Mouse (Mus musculus): Measurements from ENCODE around the gene Tm9sf4. TPM values are rescaled to one million over a fixed set of nuclear protein-coding genes. Genes with fewer than 3 reads are reported as not detected.

Tm9sf4 gene
- polyA plus RNA-seq, 1 experiment from 2014 or later: 54.6 TPM

DNA sequence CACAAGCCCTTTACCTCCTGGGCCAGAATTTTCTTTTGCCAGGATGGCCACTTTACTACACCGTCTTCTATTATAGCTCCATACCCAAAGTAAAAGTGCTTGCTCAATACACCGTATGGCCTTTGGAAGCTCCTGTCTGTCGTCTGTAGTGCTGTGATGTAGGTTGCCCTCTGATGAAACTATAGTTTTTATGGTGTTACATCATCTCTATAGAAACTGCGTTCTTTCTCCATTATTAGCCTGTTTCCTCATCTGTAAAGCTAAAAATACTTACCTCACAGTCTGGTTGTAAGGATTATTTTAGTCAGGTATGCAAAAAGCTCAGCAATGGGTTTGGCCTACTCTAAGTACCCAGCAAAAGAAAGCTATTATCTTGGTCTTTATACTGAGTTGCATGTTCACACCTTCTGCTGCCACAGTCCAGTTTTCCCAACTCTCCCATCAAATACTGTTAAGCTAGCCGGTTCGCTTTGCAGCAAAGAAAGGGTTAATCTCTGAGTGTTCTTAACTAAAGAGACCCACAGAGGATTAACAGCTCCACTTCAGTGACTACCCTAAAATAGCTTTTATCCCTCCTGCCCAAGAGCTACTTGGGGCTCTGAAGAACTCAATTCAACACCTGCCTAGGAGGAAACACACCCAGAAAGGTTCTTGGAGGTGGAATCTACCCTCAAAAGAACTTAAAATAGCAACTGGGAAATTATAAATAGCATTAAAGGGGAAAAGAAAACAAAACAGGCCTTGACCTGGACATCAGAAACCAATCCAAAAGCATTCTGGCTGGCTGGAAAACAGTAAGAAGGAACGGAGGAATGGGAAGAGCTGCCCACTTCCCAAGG lies 78.1 kb downstream of the Tm9sf4 start:
- Histone ChIP-seq H3K36me3 (peaks cover 17% of the 10 kb centered on the region), H3K4me1 (replicated peaks) (peaks cover 45% of the 10 kb centered on the region)

DNA sequence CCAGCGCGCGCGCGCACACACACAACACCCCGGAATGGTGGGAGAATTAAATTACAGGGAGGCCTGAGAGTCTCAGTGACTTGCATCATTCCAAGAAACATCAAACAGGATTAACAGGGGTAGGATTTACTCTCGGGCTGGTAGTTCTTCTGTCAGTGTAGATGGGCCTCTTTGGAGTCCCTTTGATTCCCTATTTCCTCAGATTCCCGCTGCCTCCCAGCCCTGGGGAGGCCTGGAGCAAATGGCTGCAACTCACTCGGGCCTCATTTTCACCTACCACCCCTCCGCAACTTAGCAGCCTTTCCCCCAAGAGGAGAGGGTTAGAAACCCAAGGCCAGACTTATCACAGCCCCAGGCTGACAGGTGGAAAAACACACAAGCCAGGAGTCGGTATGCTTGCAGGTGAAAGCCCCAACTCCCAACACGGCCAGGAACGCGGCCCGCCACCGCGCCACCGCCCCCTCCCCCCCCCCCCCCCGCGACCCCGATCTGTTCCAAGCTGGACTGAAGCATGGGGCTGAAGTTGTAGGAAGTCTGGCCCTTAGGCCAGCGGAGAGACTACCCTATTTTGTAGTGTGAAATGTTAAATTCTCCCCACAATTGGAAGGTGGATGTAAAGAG lies 78.9 kb downstream of the Tm9sf4 start:
- Histone ChIP-seq H3K4me3 (peak overlapping the region; percentile 97), H3K4me1 (replicated peaks) (peaks cover 45% of the 10 kb centered on the region), H3K9ac (peak overlapping the region; percentile 100), H3K36me3 (peaks cover 10% of the 10 kb centered on the region), H3K4me2 (peak overlapping the region; percentile 83), H3K27ac (peak overlapping the region; percentile 96), H3K27me3 (no peaks in the 10 kb centered on the region), H3K9me3 (replicated peaks) (no peaks in the 10 kb centered on the region)
- ATAC-seq (replicated peaks; ENCODE audit: insufficient number of reproducible peaks, insufficient read depth, low FRiP score, low read depth): no peak
- WGBS: 2% methylated on average over 22 of the region's 22 CpGs

More for the DNA sequence above, 78.1 kb downstream of the Tm9sf4 start:
- H3K9me3 ChIP-seq (replicated peaks): no peaks in the 10 kb centered on the region
- H3K27me3 ChIP-seq: no peaks in the 10 kb centered on the region
- peak overlapping the region; percentile 96 for H3K27ac ChIP-seq
- peak overlapping the region; percentile 97 for H3K4me3 ChIP-seq
- peak overlapping the region; percentile 100 for H3K9ac ChIP-seq
- ATAC-seq (replicated peaks; ENCODE audit: insufficient number of reproducible peaks, insufficient read depth, low FRiP score, low read depth): no peak
- WGBS: 43% methylated on average over 7 of the region's 7 CpGs
- H3K4me2 ChIP-seq: peak overlapping the region; percentile 83

- Histone ChIP-seq H3K27me3 (no peaks in the 10 kb centered on the region), H3K27ac (peak overlapping the region; percentile 96), H3K9ac (peak overlapping the region; percentile 100), H3K9me3 (replicated peaks) (no peaks in the 10 kb centered on the region), H3K36me3 (peaks cover 7% of the 10 kb centered on the region), H3K4me3 (peak overlapping the region; percentile 97), H3K4me2 (peak overlapping the region; percentile 83), H3K4me1 (replicated peaks) (peaks cover 45% of the 10 kb centered on the region)
- under 1% methylated on average over 33 of the region's 33 CpGs for WGBS
- ATAC-seq (replicated peaks; ENCODE audit: insufficient number of reproducible peaks, insufficient read depth, low FRiP score, low read depth): peak; percentile 32
These were observed 79.7 kb downstream of the Tm9sf4 start for GRCm38 (mm10) chr2:153240701-153241235.

DNA sequence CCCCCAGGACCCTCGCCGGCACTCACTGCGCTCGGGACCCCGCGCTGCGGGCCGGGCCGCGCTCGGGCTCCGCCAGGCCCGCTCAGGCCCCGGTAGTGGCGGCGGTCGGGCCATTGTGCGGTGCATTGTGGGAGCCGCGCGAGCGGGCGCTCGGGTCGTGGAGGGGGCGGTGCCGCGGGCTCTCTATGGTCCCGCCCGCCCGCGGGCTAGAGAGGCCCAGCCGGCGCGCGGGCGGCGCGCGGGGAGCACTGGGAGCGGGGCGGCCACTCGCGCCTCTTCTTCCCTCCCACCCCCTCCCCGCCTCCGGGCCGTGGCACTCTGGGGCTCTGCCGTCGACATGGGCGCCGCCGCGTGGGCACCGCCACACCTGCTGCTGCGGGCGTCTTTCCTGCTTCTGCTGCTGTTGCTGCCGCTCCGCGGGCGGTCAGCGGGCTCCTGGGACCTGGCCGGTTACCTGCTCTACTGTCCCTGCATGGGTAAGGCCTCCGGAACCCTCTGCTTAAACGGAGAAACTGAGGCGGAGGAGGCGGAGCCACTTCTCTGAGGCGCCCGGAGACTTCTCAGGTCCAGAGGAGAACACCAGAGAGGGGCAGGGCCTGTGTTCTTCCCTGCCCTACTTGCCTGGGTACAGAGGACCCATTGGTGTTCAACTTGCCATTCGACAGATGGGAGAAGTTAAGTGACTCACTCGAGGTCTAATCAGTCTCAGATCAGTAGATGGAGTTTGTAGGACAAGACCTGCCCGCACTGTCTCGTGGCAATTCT lies 80.3 kb downstream of the Tm9sf4 start, which contains the start of the genes Plagl2 and Pofut1:
Plagl2 (minus strand) TSS at position 177 of the 765 bp plus-strand sequence.
Pofut1 (plus strand) TSS at position 284 of the 765 bp plus-strand sequence.
- Histone ChIP-seq H3K9me3 (replicated peaks) (no peaks in the 10 kb centered on the region), H3K4me1 (replicated peaks) (peaks cover 44% of the 10 kb centered on the region), H3K27ac (peak within 1 kb of the TSS; percentile 96), H3K9ac (peak within 1 kb of the TSS; percentile 100), H3K4me3 (peak within 1 kb of the TSS; percentile 97), H3K4me2 (peak within 1 kb of the TSS; percentile 83), H3K36me3 (peaks cover 5% of the 10 kb centered on the region; the same call in 1 of the 2 replicates), H3K27me3 (no peaks in the 10 kb centered on the region)
- WGBS: under 1% methylated on average over 67 of the region's 72 CpGs
- ATAC-seq (replicated peaks; ENCODE audit: insufficient number of reproducible peaks, insufficient read depth, low FRiP score, low read depth): peak; percentile 97

DNA sequence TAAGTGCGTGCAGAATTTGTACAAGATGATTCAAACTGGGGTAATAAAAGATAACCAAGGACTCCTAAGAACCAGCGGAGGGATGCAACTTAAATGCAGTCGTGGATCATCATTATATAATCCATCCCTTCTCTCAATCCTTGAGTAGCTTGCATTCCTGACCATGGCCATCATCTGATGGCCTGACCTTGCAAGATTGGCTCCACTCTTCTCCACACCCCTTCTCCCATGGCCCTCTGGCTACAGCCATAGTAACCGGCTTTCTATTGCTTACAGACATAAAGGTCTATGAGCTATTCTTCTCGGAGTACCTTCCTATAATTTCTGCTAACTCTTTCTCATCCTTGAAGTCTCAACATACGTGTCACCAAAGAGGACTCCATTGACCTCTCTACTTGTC lies 81.1 kb downstream of the Tm9sf4 start:
- H3K27me3 ChIP-seq: no peaks in the 10 kb centered on the region
- no peak for ATAC-seq (replicated peaks; ENCODE audit: insufficient number of reproducible peaks, insufficient read depth, low FRiP score, low read depth)
- no peaks in the 10 kb centered on the region for H3K9me3 ChIP-seq (replicated peaks)
- peaks cover 5% of the 10 kb centered on the region; the same call in 1 of the 2 replicates for H3K36me3 ChIP-seq
- H3K4me3 ChIP-seq: peak overlapping the region; percentile 97
- H3K4me1 ChIP-seq (replicated peaks): peaks cover 39% of the 10 kb centered on the region
- H3K27ac ChIP-seq: peak overlapping the region; percentile 96; the same call in 1 of the 2 replicates
- WGBS: 59% methylated on average over 6 of the region's 6 CpGs
- peak overlapping the region; percentile 83 for H3K4me2 ChIP-seq
- H3K9ac ChIP-seq: peak overlapping the region; percentile 100; the same call in 1 of the 2 replicates

DNA sequence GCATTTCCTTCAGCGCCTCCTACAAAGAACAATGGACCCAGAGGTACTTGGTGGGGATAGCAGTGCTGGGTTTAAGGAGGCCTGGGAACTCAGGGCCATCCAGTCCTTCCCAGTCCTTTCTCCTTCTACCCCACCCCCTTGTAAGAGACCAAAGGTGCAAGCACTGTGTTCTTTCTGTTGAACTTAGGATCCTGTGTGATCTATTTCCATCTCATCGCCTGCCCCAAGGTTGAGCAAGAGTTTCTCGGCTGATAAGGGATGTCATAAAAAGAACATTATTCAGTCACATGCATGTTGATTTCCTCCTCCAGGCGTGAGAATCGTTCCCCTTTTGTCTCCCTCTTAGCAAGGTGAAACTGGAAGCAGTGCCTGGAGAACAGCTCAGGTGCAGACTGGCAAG lies 88.6 kb downstream of the Tm9sf4 start:
- H3K4me1 ChIP-seq (replicated peaks): no peaks in the 10 kb centered on the region
- H3K36me3 ChIP-seq: peaks cover 33% of the 10 kb centered on the region
- ATAC-seq (replicated peaks; ENCODE audit: insufficient number of reproducible peaks, insufficient read depth, low FRiP score, low read depth): no peak
- no peak overlapping the region for H3K9ac ChIP-seq
- H3K27ac ChIP-seq: no peak overlapping the region
- H3K4me3 ChIP-seq: no peak overlapping the region
- no peak overlapping the region for H3K4me2 ChIP-seq
- no peaks in the 10 kb centered on the region for H3K9me3 ChIP-seq (replicated peaks)
- 84% methylated on average over 5 of the region's 5 CpGs for WGBS
- no peaks in the 10 kb centered on the region for H3K27me3 ChIP-seq

DNA sequence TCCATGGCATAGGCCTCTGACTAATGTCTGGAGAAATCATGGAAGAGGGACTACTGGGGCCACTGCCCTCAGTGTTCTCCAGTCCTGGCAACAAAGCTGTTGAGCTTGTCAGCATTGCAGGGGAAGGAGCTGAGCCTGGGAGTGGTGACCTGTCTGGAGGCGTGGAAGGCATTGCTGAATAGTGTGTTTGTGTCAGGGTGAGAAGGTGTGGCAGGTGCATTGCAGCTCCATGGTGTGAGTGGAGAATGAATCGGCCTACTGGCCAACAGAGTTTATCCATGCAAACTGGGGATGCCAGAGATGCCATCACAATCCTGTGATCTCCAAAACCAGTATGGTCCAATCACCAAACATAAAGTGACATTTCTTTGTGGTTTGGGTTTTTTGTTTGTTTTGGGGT lies 95.5 kb downstream of the Tm9sf4 start:
- 84% methylated on average over 2 of the region's 2 CpGs for WGBS
- peaks cover 10% of the 10 kb centered on the region for H3K36me3 ChIP-seq
- no peak overlapping the region for H3K27ac ChIP-seq
- no peaks in the 10 kb centered on the region for H3K9me3 ChIP-seq (replicated peaks)
- H3K4me1 ChIP-seq (replicated peaks): peaks cover 7% of the 10 kb centered on the region
- no peaks in the 10 kb centered on the region for H3K27me3 ChIP-seq
- no peak overlapping the region for H3K4me2 ChIP-seq
- H3K4me3 ChIP-seq: no peak overlapping the region
- no peak overlapping the region for H3K9ac ChIP-seq
- ATAC-seq (replicated peaks; ENCODE audit: insufficient number of reproducible peaks, insufficient read depth, low FRiP score, low read depth): no peak

DNA sequence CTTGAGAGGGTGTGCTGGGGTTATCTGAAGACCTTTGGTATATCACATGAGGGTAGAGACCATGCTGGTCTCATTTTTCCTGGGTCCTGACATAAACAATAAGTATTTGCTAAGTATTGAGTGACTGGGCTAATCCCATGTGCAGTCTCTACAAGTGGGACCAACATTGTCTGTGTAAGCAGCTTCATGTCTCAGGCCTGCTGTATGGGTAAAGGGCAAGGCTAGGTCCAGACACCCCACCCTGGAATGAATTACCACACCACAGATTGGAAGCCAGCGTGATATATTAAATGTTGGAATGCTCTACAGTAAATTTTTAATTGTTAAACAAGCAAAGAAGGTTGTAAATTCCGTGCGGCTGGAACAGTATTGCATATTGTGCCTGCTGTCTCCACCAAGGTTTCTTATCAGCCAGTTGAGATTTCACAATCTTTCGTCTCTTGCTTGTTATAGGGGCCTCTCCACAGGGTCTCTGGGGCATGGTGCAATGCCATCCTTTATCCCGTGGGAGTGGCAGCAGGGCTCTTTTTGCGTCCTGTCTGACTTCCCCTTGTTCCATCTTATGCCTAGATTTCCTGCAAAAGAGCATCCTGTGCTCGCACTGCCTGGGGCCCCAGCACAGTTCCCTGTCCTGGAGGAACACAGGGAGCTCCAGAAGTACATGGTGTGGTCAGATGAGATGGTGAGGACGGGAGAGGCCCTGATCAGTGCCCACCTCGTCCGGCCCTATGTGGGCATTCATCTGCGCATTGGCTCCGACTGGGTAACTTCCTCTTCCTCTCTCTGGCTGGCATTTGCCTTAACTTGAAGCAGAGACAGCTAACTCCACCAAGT lies 98.1 kb downstream of the Tm9sf4 start:
- Histone ChIP-seq H3K36me3 (peaks cover 20% of the 10 kb centered on the region), H3K27me3 (no peaks in the 10 kb centered on the region), H3K4me2 (no peak overlapping the region), H3K9me3 (replicated peaks) (no peaks in the 10 kb centered on the region), H3K4me3 (no peak overlapping the region), H3K9ac (no peak overlapping the region), H3K4me1 (replicated peaks) (peaks cover 7% of the 10 kb centered on the region), H3K27ac (no peak overlapping the region)
- 52% methylated on average over 12 of the region's 12 CpGs for WGBS
- ATAC-seq (replicated peaks; ENCODE audit: insufficient number of reproducible peaks, insufficient read depth, low FRiP score, low read depth): no peak
